Mouse (Mus musculus) midbrain, embryonic 14.5 days (tissue): ENCODE measurements around the gene Slk. TPM values are rescaled to one million over a fixed set of nuclear protein-coding genes. Genes with fewer than 3 reads are reported as not detected.

Source experiments
- ATAC-seq: fragments of 200-750 bp; cut with Nextera tagmentation; 2 replicates; pipeline ENCODE4 v1.8.0; 2017; ENCODE audit warnings: moderate number of reproducible peaks, moderate library complexity; ENCODE audit not compliant: low FRiP score, low TSS enrichment
- DNase-seq: peaks from one replicate; pipeline ENCODE4 v3.0.0-alpha.2; 2015
- H3K27ac ChIP-seq: fragments of 300-500 bp; sonication (generic); replicated peaks from 2 replicates; pipeline ENCODE4 v1.5.1; 2014; ENCODE audit warnings: mild to moderate bottlenecking, low read depth, low read length, moderate library complexity
- H3K27me3 ChIP-seq: fragments of 300-500 bp; sonication (generic); 2 replicates; pipeline ENCODE4 v1.6.1; 2014; ENCODE audit warnings: low read length, control low read depth, mixed read lengths; ENCODE audit not compliant: control insufficient read depth, insufficient read depth
- H3K36me3 ChIP-seq: fragments of 300-500 bp; sonication (generic); 2 replicates; pipeline ENCODE4 v1.6.1; 2014; ENCODE audit warnings: low read length, control low read depth; ENCODE audit not compliant: control insufficient read depth, insufficient read depth
- H3K4me1 ChIP-seq: fragments of 300-500 bp; sonication (generic); 2 replicates; pipeline ENCODE4 v1.6.1; 2014; ENCODE audit warnings: mild to moderate bottlenecking, antibody characterized with exemption, low read length, control low read depth; ENCODE audit not compliant: control insufficient read depth, insufficient read depth
- H3K4me2 ChIP-seq: fragments of 300-500 bp; sonication (generic); 2 replicates; pipeline ENCODE4 v1.6.1; 2014; ENCODE audit warnings: mild to moderate bottlenecking, low read length, moderate library complexity
- H3K4me3 ChIP-seq: fragments of 300-500 bp; sonication (generic); replicated peaks from 2 replicates; pipeline ENCODE4 v1.5.1; 2014; ENCODE audit warnings: low read depth, low read length
- H3K9ac ChIP-seq: fragments of 300-500 bp; sonication (generic); replicated peaks from 2 replicates; pipeline ENCODE4 v1.6.1; 2014; ENCODE audit warnings: mild to moderate bottlenecking, low read length, moderate library complexity
- H3K9me3 ChIP-seq: fragments of 300-500 bp; sonication (generic); 2 replicates; pipeline ENCODE4 v1.6.1; 2016; ENCODE audit warnings: low read length, control low read depth, mixed read lengths; ENCODE audit not compliant: control insufficient read depth
- WGBS: fragments of 180-500 bp; shearing (Covaris S2); extraction: QIAGEN DNeasy Blood & Tissue Kit; methylation state at CpG from one replicate; pipeline ENCODE4 v1.1.7; 2014; 5-methylcytosine and 5-hydroxymethylcytosine counted together
- polyA plus RNA-seq: library from polyadenylated mRNA; unstranded; fragments of >200 nt; fragmentation: Nextera tagmentation; extraction: Ambion mirVana; gene quantifications from 2 replicates; pipeline ENCODE4 v1.2.1, GENCODE M21; 2014

Gene Slk
- polyA plus RNA-seq, 1 experiment from 2014 or later = 9.4 TPM

DNA sequence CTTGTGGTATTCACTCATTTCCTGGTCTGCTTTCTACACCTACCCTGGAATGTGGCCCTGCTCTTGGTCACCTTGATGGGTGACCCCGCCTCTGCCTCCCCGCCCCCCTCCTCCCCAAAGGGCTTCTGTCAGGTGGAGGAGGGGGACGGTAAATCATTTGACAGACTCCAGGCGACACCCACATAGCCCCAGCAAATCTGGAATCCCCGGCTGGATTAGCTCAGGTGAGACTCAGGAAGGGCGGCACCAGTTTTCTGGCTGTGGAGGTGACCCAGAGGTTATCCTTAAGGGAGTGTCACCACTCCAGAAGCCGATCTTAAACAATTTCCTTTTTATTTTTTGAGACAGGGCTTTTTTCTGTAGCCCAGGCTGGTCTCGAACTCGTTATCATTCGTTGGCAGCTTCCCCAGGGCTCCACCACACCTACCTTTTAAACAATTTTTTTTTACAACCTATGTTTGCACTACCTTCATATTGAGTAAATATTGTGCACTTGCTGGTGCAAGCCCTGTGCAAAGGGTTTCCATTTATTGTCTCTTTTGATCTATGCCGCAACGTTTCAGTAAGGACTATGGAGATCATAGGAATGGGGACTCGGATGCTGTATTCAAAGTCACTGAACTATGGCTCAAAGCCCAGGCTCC, 775 bp upstream of the Slk start:
- 18% methylated on average over 13 of the region's 13 CpGs for WGBS
- Histone ChIP-seq H3K27ac (peak overlapping the region; percentile 92), H3K4me3 (peak overlapping the region; percentile 61), H3K9ac (peak overlapping the region; percentile 88), H3K4me2 (peak overlapping the region; percentile 95), H3K9me3 (no peaks in the 10 kb centered on the region), H3K27me3 (no peaks in the 10 kb centered on the region), H3K4me1 (peaks cover 19% of the 10 kb centered on the region), H3K36me3 (no peaks in the 10 kb centered on the region)
- ATAC-seq (no peak), DNase-seq (no peak)

DNA sequence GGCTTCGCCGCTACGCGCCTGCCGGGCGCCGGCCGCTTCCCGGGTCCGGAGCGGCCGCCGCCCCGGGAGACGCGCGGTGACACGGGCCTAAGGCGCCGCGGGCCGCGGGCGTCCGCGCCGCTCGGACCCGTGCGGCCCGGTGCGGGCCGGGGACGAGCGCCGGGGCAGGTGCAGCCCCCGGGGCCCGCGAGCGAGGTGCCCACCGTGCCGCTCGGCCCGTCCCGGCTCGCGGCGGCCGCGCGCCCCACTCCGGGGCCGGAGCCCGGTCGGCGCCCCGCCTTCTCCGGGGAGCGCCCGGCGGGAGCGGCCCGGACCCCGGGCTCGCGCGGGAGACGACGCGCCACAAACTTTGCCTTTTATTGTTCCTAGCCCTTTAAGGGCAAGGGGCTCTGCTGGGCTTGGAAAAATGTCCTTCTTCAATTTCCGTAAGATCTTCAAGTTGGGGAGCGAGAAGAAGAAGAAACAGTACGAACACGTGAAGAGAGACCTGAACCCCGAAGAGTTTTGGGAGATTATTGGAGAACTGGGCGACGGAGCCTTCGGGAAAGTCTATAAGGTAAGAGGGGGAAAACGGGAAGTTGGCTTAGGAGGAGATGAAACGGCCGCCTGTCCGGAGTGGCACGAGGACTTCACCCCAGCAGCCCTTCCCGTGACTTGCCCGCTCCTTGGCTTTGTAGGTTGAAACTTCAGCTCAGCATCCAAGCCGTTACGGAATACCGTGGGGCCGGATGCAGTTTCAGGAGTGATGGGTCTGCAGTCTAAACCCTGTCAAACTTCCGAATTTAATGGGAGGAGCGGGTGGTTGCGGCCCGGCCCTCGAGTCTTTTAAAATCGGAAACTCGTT, 532 bp downstream of the Slk start:
- under 1% methylated on average over 93 of the region's 96 CpGs for WGBS
- peak overlapping the region; percentile 95 for H3K4me2 ChIP-seq
- peak; percentile 65 for DNase-seq

DNA sequence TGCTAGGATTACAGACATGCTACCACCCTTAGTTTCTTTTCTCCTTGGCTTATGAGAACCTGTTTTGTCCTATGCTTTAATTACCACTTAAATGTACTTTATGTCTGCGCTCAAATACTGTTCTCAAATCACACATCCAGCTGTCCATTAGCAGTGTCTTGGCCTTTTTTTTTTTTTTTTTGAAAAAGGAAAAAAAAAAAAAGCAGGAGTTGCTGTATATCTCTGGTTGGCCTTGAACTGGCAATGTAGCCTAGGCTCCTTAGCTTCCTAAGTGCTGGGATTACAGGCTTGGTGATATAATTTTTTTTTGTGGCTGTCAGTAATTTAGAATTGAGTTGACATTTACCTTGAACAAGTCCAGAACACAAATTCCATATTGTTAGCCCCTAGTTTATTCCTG, 6.3 kb downstream of the Slk start:
- H3K4me1 ChIP-seq = peaks cover 14% of the 10 kb centered on the region
- WGBS = 77% methylated on average over 1 of the region's 1 CpGs
- no peak overlapping the region for H3K27ac ChIP-seq

More for the DNA sequence above, 532 bp downstream of the Slk start:
- H3K27ac ChIP-seq = peak overlapping the region; percentile 92
- peak overlapping the region; percentile 88 for H3K9ac ChIP-seq
- H3K27me3 ChIP-seq = no peaks in the 10 kb centered on the region
- no peaks in the 10 kb centered on the region for H3K36me3 ChIP-seq
- peak overlapping the region; percentile 61 for H3K4me3 ChIP-seq
- peaks cover 19% of the 10 kb centered on the region for H3K4me1 ChIP-seq
- peak; percentile 79 for ATAC-seq
- no peaks in the 10 kb centered on the region for H3K9me3 ChIP-seq

DNA sequence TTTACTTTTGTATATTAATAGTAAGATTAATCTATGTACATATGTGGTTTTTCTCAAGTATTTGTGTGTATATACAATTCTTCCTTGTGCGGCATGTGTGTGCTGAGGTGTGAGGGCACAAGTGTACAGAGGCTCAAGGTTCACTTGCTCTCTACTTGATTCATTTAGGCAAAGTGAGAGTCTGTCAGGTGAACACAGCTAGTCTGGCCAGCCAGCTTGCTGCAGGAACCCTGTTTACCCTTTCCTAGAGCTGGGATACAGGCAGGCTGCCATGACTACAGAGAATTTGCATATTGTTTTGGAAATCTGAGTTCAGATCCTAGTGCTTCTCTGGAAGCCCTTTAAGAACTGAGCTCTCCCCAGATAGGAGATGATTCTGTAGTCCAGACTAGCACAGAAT, 7.5 kb downstream of the Slk start:
- H3K36me3 ChIP-seq = no peaks in the 10 kb centered on the region
- no peaks in the 10 kb centered on the region for H3K9me3 ChIP-seq
- 92% methylated on average over 1 of the region's 1 CpGs for WGBS
- ATAC-seq (no peak), DNase-seq (no peak)
- H3K9ac ChIP-seq = no peak overlapping the region
- H3K27me3 ChIP-seq = no peaks in the 10 kb centered on the region
- H3K27ac ChIP-seq = no peak overlapping the region
- peaks cover 2% of the 10 kb centered on the region for H3K4me1 ChIP-seq
- H3K4me2 ChIP-seq = no peak overlapping the region
- no peak overlapping the region for H3K4me3 ChIP-seq

More for the DNA sequence above, 6.3 kb downstream of the Slk start:
- Histone ChIP-seq H3K4me3 (no peak overlapping the region), H3K36me3 (no peaks in the 10 kb centered on the region), H3K4me2 (no peak overlapping the region), H3K9ac (no peak overlapping the region), H3K27me3 (no peaks in the 10 kb centered on the region), H3K9me3 (no peaks in the 10 kb centered on the region)
- ATAC-seq (no peak), DNase-seq (no peak)

DNA sequence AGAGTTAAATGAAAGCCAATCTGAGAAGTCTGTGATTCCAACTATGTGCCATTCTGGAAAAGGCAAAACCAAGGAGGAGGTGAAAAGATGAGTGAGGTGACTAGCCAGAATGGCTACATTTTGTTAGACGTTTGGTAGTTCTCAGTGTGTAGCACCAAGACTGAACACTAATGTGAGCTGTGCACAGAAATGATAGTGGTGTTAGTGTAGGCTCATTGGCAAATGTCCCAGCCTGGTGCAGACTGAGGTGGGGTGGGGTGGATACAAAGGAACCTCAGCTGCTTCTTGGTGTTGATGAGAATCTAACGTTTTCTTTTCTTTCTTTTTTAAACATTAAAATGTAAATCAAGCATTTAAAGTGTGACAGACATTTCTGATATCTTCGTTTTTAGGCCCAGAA, 29.0 kb downstream of the Slk start:
- Histone ChIP-seq H3K36me3 (no peaks in the 10 kb centered on the region), H3K4me1 (no peaks in the 10 kb centered on the region), H3K9ac (no peak overlapping the region), H3K27ac (no peak overlapping the region), H3K4me2 (no peak overlapping the region), H3K9me3 (no peaks in the 10 kb centered on the region), H3K4me3 (no peak overlapping the region), H3K27me3 (no peaks in the 10 kb centered on the region)
- DNase-seq (no peak), ATAC-seq (no peak)
- 63% methylated on average over 3 of the region's 3 CpGs for WGBS

DNA sequence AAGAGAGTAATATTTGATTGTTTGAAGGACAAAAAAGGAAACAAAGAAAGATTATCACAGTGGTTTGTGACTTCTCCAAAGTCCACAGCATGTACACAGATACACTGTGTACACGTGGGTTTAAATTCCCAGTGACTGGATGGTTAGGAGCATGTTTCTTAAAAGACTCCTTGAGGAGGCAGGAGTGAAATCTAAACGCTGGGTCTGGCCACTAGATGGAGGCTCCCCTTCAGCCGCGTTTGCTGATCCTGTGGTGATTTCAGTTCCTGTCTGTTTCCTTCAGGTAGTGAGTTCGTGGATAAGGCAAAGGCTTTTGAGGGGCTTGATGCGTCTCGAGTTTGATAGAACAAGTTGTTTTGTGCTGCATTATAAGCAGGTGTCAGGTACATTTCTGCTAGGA, 34.0 kb downstream of the Slk start:
- Histone ChIP-seq H3K9me3 (no peaks in the 10 kb centered on the region), H3K27me3 (no peaks in the 10 kb centered on the region), H3K9ac (no peak overlapping the region), H3K4me1 (no peaks in the 10 kb centered on the region), H3K27ac (no peak overlapping the region), H3K36me3 (peaks cover 21% of the 10 kb centered on the region), H3K4me3 (no peak overlapping the region), H3K4me2 (no peak overlapping the region)
- no peak for ATAC-seq
- WGBS = 60% methylated on average over 7 of the region's 7 CpGs
- DNase-seq = no peak

DNA sequence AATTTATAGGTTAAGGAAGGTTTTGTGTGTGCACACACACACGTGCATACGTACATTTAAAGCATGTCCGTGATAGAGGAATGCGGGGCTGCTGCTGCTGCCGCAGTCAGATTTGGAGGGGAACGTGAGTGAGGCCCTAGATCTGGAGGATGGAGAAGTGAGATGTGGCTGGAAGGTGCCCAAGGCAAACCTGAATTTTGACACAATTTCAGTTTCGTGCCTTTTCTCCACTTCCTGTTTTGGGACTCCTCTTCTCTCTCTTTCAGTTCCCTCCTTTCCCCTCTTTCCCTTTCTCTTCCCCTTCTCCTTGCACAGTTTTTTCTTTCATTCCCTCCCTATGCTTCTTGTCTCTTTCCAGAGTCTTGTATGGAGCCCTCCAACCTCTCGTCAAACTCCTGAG, 42.0 kb downstream of the Slk start:
- ATAC-seq = no peak
- H3K27me3 ChIP-seq = no peaks in the 10 kb centered on the region
- no peak overlapping the region for H3K4me3 ChIP-seq
- H3K27ac ChIP-seq = no peak overlapping the region
- no peaks in the 10 kb centered on the region; the same call in 1 of the 2 replicates for H3K4me1 ChIP-seq
- no peak overlapping the region for H3K9ac ChIP-seq
- no peak overlapping the region for H3K4me2 ChIP-seq
- H3K9me3 ChIP-seq = no peaks in the 10 kb centered on the region
- no peak for DNase-seq
- peaks cover 56% of the 10 kb centered on the region for H3K36me3 ChIP-seq
- 85% methylated on average over 8 of the region's 8 CpGs for WGBS

DNA sequence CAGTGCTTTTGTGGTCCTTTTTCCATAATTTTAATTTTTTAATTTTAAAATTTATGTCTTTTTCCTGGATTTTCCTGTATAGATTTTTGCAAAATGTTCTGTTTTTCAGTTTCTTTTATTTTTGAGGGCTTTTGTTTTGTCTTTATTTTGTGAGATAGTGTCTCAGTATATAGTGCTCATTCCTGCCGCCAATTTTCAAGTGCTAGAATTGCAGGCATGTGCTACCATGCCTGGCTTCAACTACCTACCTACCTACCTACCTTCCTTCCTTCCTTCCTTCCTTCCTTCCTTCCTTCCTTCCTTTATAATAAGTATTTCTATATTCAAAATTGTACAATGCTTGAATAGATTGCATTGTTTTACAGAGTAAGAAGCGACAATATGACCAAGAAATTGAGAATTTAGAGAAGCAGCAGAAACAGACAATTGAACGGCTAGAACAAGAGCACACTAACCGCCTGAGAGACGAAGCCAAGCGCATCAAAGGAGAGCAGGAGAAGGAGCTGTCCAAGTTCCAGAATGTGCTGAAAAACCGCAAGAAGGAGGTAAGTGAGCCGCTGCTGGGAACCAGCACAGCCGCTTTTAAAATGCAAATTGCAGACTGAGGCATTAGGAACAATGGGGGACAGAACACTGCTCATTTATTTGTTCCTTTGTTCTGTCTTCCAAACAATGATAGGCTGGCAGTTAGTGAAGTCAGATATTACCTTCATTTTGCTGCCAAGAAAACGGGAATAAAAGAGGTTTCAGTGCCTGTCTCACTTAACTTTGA, 45.6 kb downstream of the Slk start:
- no peaks in the 10 kb centered on the region for H3K9me3 ChIP-seq
- H3K27me3 ChIP-seq = no peaks in the 10 kb centered on the region
- no peak overlapping the region for H3K4me3 ChIP-seq
- H3K9ac ChIP-seq = no peak overlapping the region
- no peak for ATAC-seq
- 22% methylated on average over 10 of the region's 10 CpGs for WGBS
- peak overlapping the region; percentile 61 for H3K27ac ChIP-seq
- H3K4me1 ChIP-seq = no peaks in the 10 kb centered on the region; the same call in 1 of the 2 replicates
- H3K4me2 ChIP-seq = 0 out of 2 replicates have a peak overlapping the region, but pooled peaks have one; percentile 24
- DNase-seq = peak; percentile 58
- peaks cover 33% of the 10 kb centered on the region for H3K36me3 ChIP-seq
